Mouse (Mus musculus): ENCODE results near the gene Izumo4. TPM values are rescaled to one million over a fixed set of nuclear protein-coding genes. Genes with fewer than 3 reads are reported as not detected.

Izumo4 gene
- polyA plus RNA-seq, 1 experiment from 2014 or later, result 12.5 TPM

- Histone ChIP-seq H3K27ac (peak overlapping the region; percentile 85; the same call in 1 of the 2 replicates), H3K9ac (replicated peaks) (peak overlapping the region; percentile 93), H3K4me1 (replicated peaks) (peaks cover 23% of the 10 kb centered on the region), H3K4me2 (peak overlapping the region; percentile 97), H3K4me3 (replicated peaks) (peak overlapping the region; percentile 97), H3K36me3 (peaks cover 14% of the 10 kb centered on the region), H3K9me3 (no peaks in the 10 kb centered on the region), H3K27me3 (no peaks in the 10 kb centered on the region)
- 31% methylated on average over 5 of the region's 5 CpGs for WGBS
- ATAC-seq (ENCODE audit: insufficient number of reproducible peaks, insufficient read depth, low FRiP score, low TSS enrichment, low read depth), result no peak
Measured at GRCm38 (mm10) chr10:80741146-80741545, 39.2 kb downstream of the Izumo4 start.

- Histone ChIP-seq H3K9me3 (no peaks in the 10 kb centered on the region), H3K36me3 (peaks cover 12% of the 10 kb centered on the region), H3K9ac (replicated peaks) (peak overlapping the region; percentile 93), H3K27me3 (no peaks in the 10 kb centered on the region), H3K4me3 (replicated peaks) (peak overlapping the region; percentile 97), H3K4me2 (peak overlapping the region; percentile 97), H3K27ac (peak overlapping the region; percentile 85), H3K4me1 (replicated peaks) (peaks cover 23% of the 10 kb centered on the region)
- ATAC-seq (ENCODE audit: insufficient number of reproducible peaks, insufficient read depth, low FRiP score, low TSS enrichment, low read depth), result no peak; the same call in 1 of the 2 replicates
- under 1% methylated on average over 46 of the region's 46 CpGs for WGBS
Measured at GRCm38 (mm10) chr10:80741634-80742179, 39.7 kb downstream of the Izumo4 start.

DNA sequence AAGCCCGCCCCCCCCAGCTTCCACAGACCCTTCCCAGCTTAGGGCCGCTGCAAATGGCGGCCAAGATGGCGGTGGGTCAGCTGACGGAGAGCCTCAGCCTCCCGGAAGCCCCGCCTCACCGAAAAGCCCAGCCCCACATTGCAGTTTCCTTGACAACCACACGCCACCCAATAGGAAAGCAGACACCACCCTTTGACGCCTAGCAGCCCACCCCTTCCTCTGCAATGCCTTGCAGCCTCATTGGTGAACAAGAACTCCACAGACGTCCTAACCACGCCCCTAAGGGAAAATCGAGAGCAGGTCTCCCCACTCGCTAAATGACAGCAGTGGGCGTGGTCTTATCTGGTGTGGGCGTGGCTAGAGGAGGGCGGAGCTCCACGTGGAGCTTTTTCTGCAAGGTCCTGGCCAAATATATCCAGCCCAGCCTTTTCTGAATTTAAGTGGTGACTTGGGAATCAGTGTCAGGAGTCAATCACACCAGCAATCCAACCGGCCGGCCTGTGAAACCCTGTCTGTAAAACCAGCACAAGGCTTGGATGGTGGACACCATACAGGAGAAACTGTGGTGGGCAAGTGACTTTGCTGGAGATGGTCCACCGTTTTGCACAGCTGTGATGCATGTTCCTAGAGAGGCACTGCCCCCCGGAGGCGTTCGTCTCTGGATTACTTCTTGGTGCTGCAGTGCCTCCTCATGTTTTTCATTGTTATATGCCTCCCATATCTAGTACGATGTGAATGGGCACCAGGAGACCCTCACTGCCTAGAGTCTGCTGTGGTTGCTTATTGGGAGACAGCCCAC, 40.4 kb downstream of the Izumo4 start, which contains the start of gene Ap3d1:
Gene Ap3d1 (minus strand): TSS at position 85 of the 799 bp plus-strand sequence.
- Histone ChIP-seq H3K9me3 (no peaks in the 10 kb centered on the region), H3K4me2 (peak within 1 kb of the TSS; percentile 97), H3K27me3 (no peaks in the 10 kb centered on the region), H3K27ac (peak within 1 kb of the TSS; percentile 85), H3K36me3 (peaks cover 6% of the 10 kb centered on the region), H3K4me1 (replicated peaks) (peaks cover 23% of the 10 kb centered on the region), H3K4me3 (replicated peaks) (peak within 1 kb of the TSS; percentile 97), H3K9ac (replicated peaks) (peak within 1 kb of the TSS; percentile 93)
- WGBS, result 2% methylated on average over 24 of the region's 25 CpGs
- peak; percentile 98 for ATAC-seq (ENCODE audit: insufficient number of reproducible peaks, insufficient read depth, low FRiP score, low TSS enrichment, low read depth)

GRCm38 (mm10) chr10:80744262-80744661, 42.3 kb downstream of the Izumo4 start:
- no peak for ATAC-seq (ENCODE audit: insufficient number of reproducible peaks, insufficient read depth, low FRiP score, low TSS enrichment, low read depth)
- Histone ChIP-seq H3K4me3 (replicated peaks) (no peak overlapping the region), H3K36me3 (no peaks in the 10 kb centered on the region), H3K9ac (replicated peaks) (no peak overlapping the region), H3K4me2 (no peak overlapping the region), H3K9me3 (no peaks in the 10 kb centered on the region), H3K4me1 (replicated peaks) (peaks cover 23% of the 10 kb centered on the region), H3K27me3 (no peaks in the 10 kb centered on the region), H3K27ac (no peak overlapping the region)
- WGBS, result 36% methylated on average over 5 of the region's 5 CpGs

DNA sequence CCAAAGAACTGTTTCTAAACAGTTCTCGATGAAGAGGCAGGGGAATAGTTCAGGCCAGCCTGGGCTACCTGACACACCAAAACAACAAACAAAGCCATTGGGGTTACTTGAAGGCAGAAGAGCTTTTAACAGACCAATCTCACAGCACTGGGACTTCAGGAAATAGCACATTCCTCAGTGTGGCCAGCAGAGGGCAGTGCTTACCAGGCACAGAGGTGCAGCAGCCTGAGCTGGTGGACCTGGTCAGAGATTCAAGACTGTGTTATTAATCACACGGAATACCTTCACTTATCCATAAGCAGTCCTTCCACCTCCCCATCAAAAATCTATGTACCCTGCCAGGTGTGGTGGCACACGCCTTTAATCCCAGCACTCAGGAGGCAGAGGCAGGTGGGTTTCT, 45.4 kb downstream of the Izumo4 start:
- Histone ChIP-seq H3K36me3 (no peaks in the 10 kb centered on the region), H3K4me1 (replicated peaks) (peaks cover 16% of the 10 kb centered on the region), H3K4me3 (replicated peaks) (no peak overlapping the region), H3K4me2 (no peak overlapping the region), H3K9ac (replicated peaks) (no peak overlapping the region), H3K27ac (no peak overlapping the region), H3K27me3 (no peaks in the 10 kb centered on the region), H3K9me3 (no peaks in the 10 kb centered on the region)
- WGBS, result 16% methylated on average over 3 of the region's 3 CpGs
- ATAC-seq (ENCODE audit: insufficient number of reproducible peaks, insufficient read depth, low FRiP score, low TSS enrichment, low read depth), result no peak

- Histone ChIP-seq H3K4me2 (no peak overlapping the region), H3K9me3 (no peaks in the 10 kb centered on the region), H3K27ac (no peak overlapping the region), H3K4me1 (replicated peaks) (peaks cover 13% of the 10 kb centered on the region), H3K27me3 (no peaks in the 10 kb centered on the region), H3K9ac (replicated peaks) (no peak overlapping the region), H3K36me3 (no peaks in the 10 kb centered on the region), H3K4me3 (replicated peaks) (no peak overlapping the region)
- no peak for ATAC-seq (ENCODE audit: insufficient number of reproducible peaks, insufficient read depth, low FRiP score, low TSS enrichment, low read depth)
- 10% methylated on average over 6 of the region's 6 CpGs for WGBS
Measured at GRCm38 (mm10) chr10:80748609-80749008, 46.6 kb downstream of the Izumo4 start.

DNA sequence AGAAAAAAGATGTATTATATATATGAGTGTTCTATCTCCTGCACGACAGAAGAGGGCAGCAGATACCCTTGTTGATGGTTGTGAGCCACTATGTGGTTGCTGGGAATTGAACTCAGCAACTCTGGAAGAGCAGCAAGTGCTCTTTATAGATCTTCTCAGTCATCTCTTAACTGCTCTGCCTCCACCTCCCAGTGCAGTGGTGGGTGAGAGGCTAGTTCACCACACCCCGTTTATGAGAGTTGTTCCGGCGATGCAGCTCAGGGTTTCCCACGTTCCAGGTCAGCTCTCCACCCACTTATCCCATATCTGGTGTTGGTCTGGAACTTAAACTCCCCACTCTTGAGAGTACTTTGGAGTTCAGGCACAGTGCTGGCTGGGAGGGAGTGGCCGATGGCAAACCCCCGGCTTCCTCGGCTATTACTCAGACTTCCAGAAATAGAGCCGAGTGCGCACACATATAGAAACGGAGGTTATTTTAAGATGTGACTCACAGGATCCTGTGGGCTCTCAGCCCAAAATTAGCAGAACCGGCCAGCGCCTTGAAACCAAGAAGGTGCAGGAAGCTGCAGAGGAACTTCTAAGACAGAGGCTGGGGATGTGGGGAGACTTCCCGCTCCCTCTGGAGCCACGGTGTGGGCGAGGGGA, 49.3 kb downstream of the Izumo4 start:
- 0 out of 2 replicates have a peak overlapping the region, but pooled peaks have one; percentile 31 for H3K9ac ChIP-seq (replicated peaks)
- WGBS, result 11% methylated on average over 16 of the region's 16 CpGs

GRCm38 (mm10) chr10:80752079-80752625, 50.2 kb downstream of the Izumo4 start:
- 6% methylated on average over 6 of the region's 6 CpGs for WGBS
- Histone ChIP-seq H3K27me3 (no peaks in the 10 kb centered on the region), H3K27ac (no peak overlapping the region), H3K4me2 (peak overlapping the region; percentile 48), H3K36me3 (no peaks in the 10 kb centered on the region), H3K9ac (replicated peaks) (no peak overlapping the region; the same call in 1 of the 2 replicates), H3K4me1 (replicated peaks) (peaks cover 27% of the 10 kb centered on the region), H3K4me3 (replicated peaks) (peak overlapping the region; percentile 11; the same call in 1 of the 2 replicates), H3K9me3 (no peaks in the 10 kb centered on the region)
- ATAC-seq (ENCODE audit: insufficient number of reproducible peaks, insufficient read depth, low FRiP score, low TSS enrichment, low read depth), result peak; percentile 21; the same call in 1 of the 2 replicates

More for the DNA sequence above, 49.3 kb downstream of the Izumo4 start:
- Histone ChIP-seq H3K4me2 (peak overlapping the region; percentile 48), H3K27ac (0 out of 2 replicates have a peak overlapping the region, but pooled peaks have one; percentile 23), H3K4me3 (replicated peaks) (peak overlapping the region; percentile 11; the same call in 1 of the 2 replicates), H3K27me3 (no peaks in the 10 kb centered on the region), H3K36me3 (no peaks in the 10 kb centered on the region), H3K4me1 (replicated peaks) (peaks cover 18% of the 10 kb centered on the region), H3K9me3 (no peaks in the 10 kb centered on the region)
- ATAC-seq (ENCODE audit: insufficient number of reproducible peaks, insufficient read depth, low FRiP score, low TSS enrichment, low read depth), result no peak

DNA sequence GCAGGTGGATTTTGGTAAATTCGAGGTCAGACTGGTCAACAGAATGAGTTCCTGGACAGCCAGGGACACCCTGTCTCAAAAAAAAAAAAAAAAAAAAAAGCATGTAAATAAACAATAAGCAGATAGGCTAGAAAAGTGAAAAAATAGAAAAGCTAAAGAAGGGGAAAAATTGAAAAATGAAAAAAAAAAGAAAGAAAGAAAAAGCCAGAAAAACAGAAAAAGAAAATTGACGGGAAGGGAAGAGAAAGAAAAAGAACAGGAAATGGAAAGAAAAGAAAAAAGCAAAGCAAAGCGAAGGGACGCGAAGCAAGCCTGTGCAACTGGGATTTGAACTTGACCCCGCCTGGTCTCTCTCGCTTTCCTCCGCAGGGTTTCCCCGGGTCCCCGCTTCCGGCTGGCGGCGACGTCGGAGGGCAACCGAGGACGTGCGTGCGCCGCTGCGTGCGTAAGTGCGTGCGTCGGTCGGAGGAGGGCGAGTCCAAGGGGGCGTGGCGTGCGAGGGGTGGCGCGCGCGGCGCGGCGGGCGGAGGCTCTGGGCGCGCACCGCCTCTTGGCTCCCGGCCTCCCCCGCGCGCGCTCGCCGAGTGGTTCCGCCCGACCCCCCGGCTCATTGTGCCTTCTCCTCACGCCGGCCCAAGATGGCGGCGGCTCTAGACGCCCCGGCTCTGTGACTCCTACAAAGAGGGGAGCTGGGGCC, 52.8 kb downstream of the Izumo4 start, which contains the start of gene Dot1l:
Gene Dot1l (plus strand): TSS at position 613 of the 697 bp plus-strand sequence.
- Histone ChIP-seq H3K4me3 (replicated peaks) (peak within 1 kb of the TSS; percentile 99), H3K36me3 (no peaks in the 10 kb centered on the region), H3K9me3 (no peaks in the 10 kb centered on the region), H3K4me2 (peak within 1 kb of the TSS; percentile 97), H3K4me1 (replicated peaks) (peaks cover 36% of the 10 kb centered on the region), H3K27me3 (no peaks in the 10 kb centered on the region), H3K27ac (peak within 1 kb of the TSS; percentile 83), H3K9ac (replicated peaks) (peak within 1 kb of the TSS; percentile 95)
- ATAC-seq (ENCODE audit: insufficient number of reproducible peaks, insufficient read depth, low FRiP score, low TSS enrichment, low read depth), result peak; percentile 85
- WGBS, result 2% methylated on average over 37 of the region's 57 CpGs

Measured in limb, embryonic 12.5 days (tissue).